Comparison of ENCODE assay signal across 18 mouse cellular contexts in the genomic region with DNA sequence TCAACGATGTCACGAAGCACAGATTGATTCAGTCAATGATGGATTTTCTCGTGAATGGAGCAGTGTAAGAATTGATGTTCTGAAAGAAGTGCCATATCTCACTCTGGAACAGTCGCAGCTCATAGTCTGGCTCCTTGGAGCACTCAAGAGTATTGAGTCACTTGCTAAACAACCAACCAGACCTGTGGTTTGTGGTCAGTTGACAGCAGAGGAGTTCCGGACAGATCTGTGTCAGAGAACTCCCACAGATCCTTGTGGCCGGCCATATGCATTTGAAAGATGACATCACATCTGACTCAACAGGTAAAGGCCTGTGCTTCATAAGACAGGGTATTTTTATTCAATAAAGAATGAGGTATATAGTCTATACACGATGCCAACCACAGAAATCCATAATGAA. TPM values are rescaled to one million over a fixed set of nuclear protein-coding genes. Genes with fewer than 3 reads are reported as not detected.
"Had no signal": no experiment of that assay in that cellular context is flagged by ENCODE, and none has a peak within 500 bp of the region (broad histone marks: within the 10 kb centered on the region; RNA-seq: fewer than 3 reads in every experiment).

No protein-coding gene starts in this region.

- H3K9me3 ChIP-seq: limb, embryonic 12.5 days; liver, embryonic 13.5 days; midbrain, embryonic 10.5 days; neural tube, embryonic 15.5 days had no signal

- H3K27ac ChIP-seq: limb, embryonic 12.5 days; liver, embryonic 13.5 days; midbrain, embryonic 10.5 days; neural tube, embryonic 15.5 days had no signal

- H3K4me1 ChIP-seq: limb, embryonic 12.5 days; liver, embryonic 13.5 days; midbrain, embryonic 10.5 days; neural tube, embryonic 15.5 days had no signal

- DNase-seq: kidney, postnatal 25 days; layer of hippocampus, adult 9-11 months; layer of hippocampus, postnatal 36 days; liver; liver, embryonic 13.5 days; liver, postnatal 0 days; midbrain, embryonic 14.5 days; right cerebral cortex, adult 18-20 months; right cerebral cortex, postnatal 25 days; thymus, postnatal 4 days had no signal

- H3K9ac ChIP-seq: limb, embryonic 12.5 days; liver, embryonic 13.5 days; liver, postnatal 0 days; neural tube, embryonic 15.5 days had no signal

- H3K4me3 ChIP-seq: limb, embryonic 12.5 days; liver, embryonic 13.5 days; midbrain, embryonic 10.5 days; neural tube, embryonic 15.5 days had no signal

- H3K4me2 ChIP-seq: limb, embryonic 12.5 days; liver, embryonic 13.5 days; neural tube, embryonic 15.5 days had no signal

- H3K36me3 ChIP-seq: limb, embryonic 12.5 days; neural tube, embryonic 15.5 days had no signal

- H3K27me3 ChIP-seq: limb, embryonic 12.5 days; liver, embryonic 13.5 days; neural tube, embryonic 15.5 days had no signal

- ATAC-seq: liver, postnatal 0 days had no signal

RNA-seq across cellular contexts. Expression of a gene that starts 13.3 kb away (rescaled TPM):
- polyA plus RNA-seq: kidney, embryonic 16.5 days; limb, embryonic 12.5 days; liver, embryonic 13.5 days; liver, postnatal 0 days; lung, embryonic 16.5 days; midbrain, embryonic 10.5 days; neural tube, embryonic 11.5 days; small intestine, adult 2 months; thymus, postnatal 0 days had no signal
